Mouse (Mus musculus) ES-E14 (cell line): ENCODE data around the gene Bcar3. TPM values are rescaled to one million over a fixed set of nuclear protein-coding genes. Genes with fewer than 3 reads are reported as not detected.
A peak's percentile ranks its signal among the peaks of the same experiment; 100 is the strongest.

Experiments used
- DNase-seq: peaks from one replicate; pipeline ENCODE4 v3.0.0-alpha.2; 2013; ENCODE audit warnings: low read depth, low spot score
- H3K27ac ChIP-seq: 2 replicates; pipeline ENCODE4 v1.5.1; 2012; ENCODE audit warnings: low read depth, mild to moderate bottlenecking, low read length, moderate library complexity, mixed read lengths; ENCODE audit not compliant: poor library complexity, insufficient read depth, severe bottlenecking
- H3K36me3 ChIP-seq: 2 replicates; pipeline ENCODE4 v1.6.1; 2012; ENCODE audit warnings: mild to moderate bottlenecking, low read length, moderate library complexity, mixed read lengths; ENCODE audit not compliant: control insufficient read depth, poor library complexity, insufficient read depth, severe bottlenecking
- H3K4me1 ChIP-seq, 2 experiments: fragments of 150-350 bp in 1 of 2; sonication (generic) in 1 of 2; 2 replicates each; pipeline ENCODE4 v1.6.1; 2012; ENCODE audit warnings: low read length in 2 of 2, mild to moderate bottlenecking in 1 of 2, mixed read lengths in 1 of 2; ENCODE audit not compliant: control insufficient read depth in 2 of 2, insufficient read depth in 2 of 2, poor library complexity in 1 of 2
- H3K4me3 ChIP-seq, 2 experiments: fragments of 150-350 bp in 1 of 2; sonication (generic) in 1 of 2; 2 replicates each; pipeline ENCODE4 v1.5.1; 2012; ENCODE audit warnings: low read length in 2 of 2, low read depth in 1 of 2, mild to moderate bottlenecking in 1 of 2, mixed read lengths in 1 of 2; ENCODE audit not compliant: insufficient read depth in 1 of 2, poor library complexity in 1 of 2, severe bottlenecking in 1 of 2
- H3K9ac ChIP-seq: 2 replicates; pipeline ENCODE4 v1.6.1; 2012; ENCODE audit warnings: low read depth, mild to moderate bottlenecking, low read length, mixed read lengths; ENCODE audit not compliant: poor library complexity, insufficient read depth, severe bottlenecking
- H3K9me3 ChIP-seq: fragments of 150-350 bp; sonication (generic); 2 replicates; pipeline ENCODE4 v1.6.1; 2012; ENCODE audit warnings: low read depth, mild to moderate bottlenecking, low read length; ENCODE audit not compliant: control insufficient read depth, insufficient read depth
- CHD2 ChIP-seq: IDR thresholded peaks from 2 replicates; pipeline ENCODE4 v1.6.1; 2014; ENCODE audit warnings: mild to moderate bottlenecking, low read depth, low read length, inconsistent platforms
- HCFC1 ChIP-seq: IDR thresholded peaks from 2 replicates; pipeline ENCODE4 v1.6.1; 2012; ENCODE audit warnings: low read length, inconsistent platforms, borderline replicate concordance; ENCODE audit not compliant: insufficient read depth
- MAFK ChIP-seq: IDR thresholded peaks from 2 replicates; pipeline ENCODE4 v1.6.1; 2014; ENCODE audit warnings: mild to moderate bottlenecking, low read depth, low read length, inconsistent platforms; ENCODE audit not compliant: insufficient read depth
- ZC3H11A ChIP-seq: IDR thresholded peaks from 2 replicates; pipeline ENCODE4 v1.6.1; 2012; ENCODE audit warnings: low read depth, mild to moderate bottlenecking, inconsistent platforms, low read length, borderline replicate concordance
- ZNF384 ChIP-seq: IDR thresholded peaks from 2 replicates; pipeline ENCODE4 v1.6.1; 2012; ENCODE audit warnings: low read depth, low read length, inconsistent platforms
- in situ Hi-C, 2 experiments: fragments of 600-800 bp; cut with MboI; formaldehyde crosslinking; loops; one replicate each; pipeline ENCODE4 v1.15.1; 2025; ENCODE audit warnings: low sequenced_read_pairs in 2 of 2, inconsistent platforms in 1 of 2; ENCODE audit not compliant: unreplicated experiment in 2 of 2
- total RNA-seq: library from RNA; depleted of rRNA; stranded (reverse); fragments of 300-350 nt; gene quantifications from 2 replicates; pipeline ENCODE4 v1.2.3, GENCODE M21; 2012

Bcar3 gene
- total RNA-seq, 1 experiment = 24.5 TPM

GRCm38 (mm10) chr3:122474796-122475195 lies 180.9 kb downstream of the Bcar3 start:
- in situ Hi-C loops = loop anchor here (5.0 to 10.0 kb wide), 2 partner anchors 152 to 160 kb away; no protein-coding TSS in a partner anchor
- H3K9me3 ChIP-seq = no peaks in the 10 kb centered on the region
- peaks cover 15 to 38% of the 10 kb centered on the region in 2 experiments for H3K4me1 ChIP-seq
- H3K9ac ChIP-seq = no peak overlapping the region
- no peak for DNase-seq
- TF ChIP-seq ZC3H11A = no peak
- TF ChIP-seq CHD2 = no peak
- TF ChIP-seq HCFC1 = no peak
- TF ChIP-seq ZNF384 = no peak
- no peak for TF ChIP-seq MAFK
- no peak overlapping the region for H3K4me3 ChIP-seq
- no peak overlapping the region for H3K27ac ChIP-seq
- H3K36me3 ChIP-seq = peaks cover 2% of the 10 kb centered on the region; the same call in 1 of the 2 replicates

GRCm38 (mm10) chr3:122475735-122476134 lies 181.8 kb downstream of the Bcar3 start:
- no peak overlapping the region for H3K9ac ChIP-seq
- peaks cover 2% of the 10 kb centered on the region; the same call in 1 of the 2 replicates for H3K36me3 ChIP-seq
- in situ Hi-C loops = loop anchor here (5.0 to 10.0 kb wide), 2 partner anchors 153 to 161 kb away; no protein-coding TSS in a partner anchor
- no peak overlapping the region for H3K27ac ChIP-seq
- H3K4me3 ChIP-seq = no peak overlapping the region
- peaks cover 15 to 40% of the 10 kb centered on the region in 2 experiments for H3K4me1 ChIP-seq
- TF ChIP-seq HCFC1 (no peak), MAFK (peak; percentile 73), ZC3H11A (no peak), CHD2 (no peak)
- no peaks in the 10 kb centered on the region for H3K9me3 ChIP-seq
- DNase-seq = no peak

GRCm38 (mm10) chr3:122476656-122477055 lies 182.7 kb downstream of the Bcar3 start:
- Histone ChIP-seq H3K36me3 (peaks cover 2% of the 10 kb centered on the region; the same call in 1 of the 2 replicates), H3K9me3 (no peaks in the 10 kb centered on the region), H3K27ac (peak overlapping the region; percentile 51; the same call in 1 of the 2 replicates), H3K9ac (no peak overlapping the region), H3K4me1 (peaks cover 16 to 37% of the 10 kb centered on the region in 2 experiments), H3K4me3 (no peak overlapping the region)
- no peak for DNase-seq
- TF ChIP-seq MAFK = no peak
- TF ChIP-seq ZC3H11A = no peak
- no peak for TF ChIP-seq ZNF384
- TF ChIP-seq HCFC1 = no peak
- no peak for TF ChIP-seq CHD2
- in situ Hi-C loops = loop anchor here (5.0 to 10.0 kb wide), 2 partner anchors 154 to 162 kb away; no protein-coding TSS in a partner anchor

GRCm38 (mm10) chr3:122477541-122477940 lies 183.6 kb downstream of the Bcar3 start:
- DNase-seq = no peak
- TF ChIP-seq CHD2 (no peak), MAFK (no peak), HCFC1 (no peak)
- Histone ChIP-seq H3K4me3 (no peak overlapping the region), H3K27ac (no peak overlapping the region), H3K36me3 (peaks cover 4% of the 10 kb centered on the region; the same call in 1 of the 2 replicates), H3K4me1 (peaks cover 16 to 38% of the 10 kb centered on the region in 2 experiments), H3K9me3 (no peaks in the 10 kb centered on the region), H3K9ac (no peak overlapping the region)
- in situ Hi-C loops = loop anchor here (5.0 to 10.0 kb wide), 2 partner anchors 155 to 163 kb away; no protein-coding TSS in a partner anchor

- TF ChIP-seq MAFK (no peak), ZC3H11A (no peak), ZNF384 (no peak), CHD2 (no peak), HCFC1 (no peak)
- Histone ChIP-seq H3K27ac (no peak overlapping the region), H3K36me3 (peaks cover 4% of the 10 kb centered on the region; the same call in 1 of the 2 replicates), H3K4me1 (peaks cover 14 to 36% of the 10 kb centered on the region in 2 experiments), H3K9ac (no peak overlapping the region), H3K4me3 (no peak overlapping the region), H3K9me3 (no peaks in the 10 kb centered on the region)
- in situ Hi-C loops = loop anchor here (5.0 to 10.0 kb wide), 2 partner anchors 156 to 164 kb away; no protein-coding TSS in a partner anchor
- no peak for DNase-seq
These were observed 184.8 kb downstream of the Bcar3 start for GRCm38 (mm10) chr3:122478735-122479134.
